Mouse (Mus musculus) adrenal gland, postnatal 4 days (tissue): ENCODE measurements around the gene 4930555G01Rik. TPM values are rescaled to one million over a fixed set of nuclear protein-coding genes. Genes with fewer than 3 reads are reported as not detected.
"Not testable (repeated sequence)": the region's sequence is repeated elsewhere in the genome, so short reads cannot be mapped to it uniquely, and the experiment has no call there.

Experiments used
- DNase-seq, 2 experiments: peaks; one replicate each; pipeline ENCODE4 v3.0.0; 2021 to 2022; ENCODE audit warnings: low spot score in 2 of 2, mixed read lengths in 2 of 2
- long read RNA-seq, 2 experiments: library from polyadenylated mRNA; stranded (forward); transcript quantifications; one replicate each; pipeline ENCODE4 v2.0.0; 2021
- total RNA-seq, 2 experiments: library from RNA; stranded (reverse); gene quantifications; 2 replicates each; pipeline ENCODE4 v1.2.3; 2021

4930555G01Rik gene
- not detected for total RNA-seq
- long read RNA-seq, experiment 1: 0 reads
- long read RNA-seq, experiment 2: 0 reads

DNA sequence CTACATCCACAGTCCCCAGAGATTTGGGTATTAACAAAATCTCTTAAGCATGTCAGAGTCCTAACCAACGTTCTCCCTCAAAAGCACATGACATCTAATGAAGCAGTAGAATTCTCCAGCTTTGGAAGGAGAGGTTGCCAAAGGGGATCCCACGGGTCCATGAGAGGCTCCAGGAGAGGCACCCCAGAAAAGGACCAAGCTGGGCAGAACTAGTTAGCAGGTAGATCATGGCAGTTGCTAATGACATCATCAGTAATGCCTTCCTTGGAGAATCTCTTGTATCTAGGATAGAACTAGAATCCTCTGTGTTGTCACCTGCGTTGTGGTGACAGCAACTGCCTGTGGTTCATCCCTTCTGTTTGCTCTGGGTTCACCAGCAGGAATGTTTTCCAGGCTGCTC is at the start of gene 4930555G01Rik:
Gene 4930555G01Rik, plus strand, starts transcription at position 301 of the 400 bp plus-strand sequence.
- DNase-seq: not testable (repeated sequence)

GRCm38 (mm10) chr14:5015591-5015990 is 34.8 kb upstream of the 4930555G01Rik start, which contains the start of gene Gm3298:
Gene Gm3298, plus strand, starts transcription at chr14:5015891.
- DNase-seq: not testable (repeated sequence)

GRCm38 (mm10) chr14:5070611-5071490 is 20.4 kb downstream of the 4930555G01Rik start, which contains the start of gene Gm8281:
Gene Gm8281, plus strand, starts transcription at chr14:5071040.
- DNase-seq: not testable (repeated sequence)

Other genes starting within 250 kb of the 4930555G01Rik start
- gene Gm3269, start 212.5 kb upstream of the 4930555G01Rik start, total RNA-seq: not detected
- 1 to 10 TPM in 1 of 2 experiments, under 1 TPM in 1; 0.81 to 2.7 TPM for gene Gm3264, start 195.1 kb upstream of the 4930555G01Rik start, total RNA-seq
- not detected for gene Gm3278, start 158.2 kb upstream of the 4930555G01Rik start, total RNA-seq
- not detected for gene Gm8297, start 66.7 kb upstream of the 4930555G01Rik start, total RNA-seq
- not detected for gene Gm3298, start 34.7 kb upstream of the 4930555G01Rik start, total RNA-seq
- gene Gm8281, start 20.4 kb downstream of the 4930555G01Rik start, total RNA-seq: under 1 TPM; 0.45 to 0.68 TPM
- gene Gm8279, start 80.9 kb downstream of the 4930555G01Rik start, total RNA-seq: not detected
- not detected for gene Gm3317, start 113.9 kb downstream of the 4930555G01Rik start, total RNA-seq
- gene Gm8271, start 135.2 kb downstream of the 4930555G01Rik start, total RNA-seq: not detected
- gene Gm3526, start 210.0 kb downstream of the 4930555G01Rik start, total RNA-seq: under 1 TPM in 1 of 2 experiments, not detected in 1; 0.20 TPM